Mouse (Mus musculus) heart, adult 2 months (tissue): ENCODE measurements around the gene Fance. TPM values are rescaled to one million over a fixed set of nuclear protein-coding genes. Genes with fewer than 3 reads are reported as not detected.
A peak's percentile ranks its signal among the peaks of the same experiment; 100 is the strongest.

ENCODE experiments used
- DNase-seq, 2 experiments: peaks; one replicate each; pipeline ENCODE4 v3.0.0; 2021
- H3K27ac ChIP-seq: fragments of 200-600 bp; 2 replicates; pipeline ENCODE4 v1.8.1; 2022
- H3K27me3 ChIP-seq: fragments of 200-500 bp; 2 replicates; pipeline ENCODE4 v1.6.1; 2012; ENCODE audit warnings: mild to moderate bottlenecking, low read length, inconsistent platforms, mixed read lengths; ENCODE audit not compliant: control insufficient read depth, insufficient read depth
- H3K36me3 ChIP-seq: fragments of 200-500 bp; 2 replicates; pipeline ENCODE4 v1.6.1; 2012; ENCODE audit warnings: low read length, inconsistent platforms; ENCODE audit not compliant: control insufficient read depth, insufficient read depth
- H3K4me1 ChIP-seq: fragments of 200-500 bp; 2 replicates; pipeline ENCODE4 v1.6.1; 2011; ENCODE audit warnings: low read length; ENCODE audit not compliant: control insufficient read depth, insufficient read depth
- H3K4me3 ChIP-seq: fragments of 200-600 bp; 2 replicates; pipeline ENCODE4 v1.8.1; 2022
- H3K79me2 ChIP-seq: fragments of 200-500 bp; replicated peaks from 2 replicates; pipeline ENCODE4 v1.6.1; 2012; ENCODE audit warnings: mild to moderate bottlenecking, inconsistent platforms, low read length, moderate library complexity, mixed read lengths; ENCODE audit not compliant: control insufficient read depth, insufficient read depth
- H3K9ac ChIP-seq: fragments of 200-500 bp; 2 replicates; pipeline ENCODE4 v1.6.1; 2012; ENCODE audit warnings: low read depth, mild to moderate bottlenecking, control low read depth, inconsistent platforms, low read length, mixed read lengths
- CTCF ChIP-seq: fragments of 200-600 bp; IDR thresholded peaks from 2 replicates; pipeline ENCODE4 v1.8.1; 2022; ENCODE audit warnings: antibody characterized with exemption, mild to moderate bottlenecking, moderate library complexity
- EP300 ChIP-seq: fragments of 200-500 bp; IDR thresholded peaks from 2 replicates; pipeline ENCODE4 v1.6.1; 2011; ENCODE audit warnings: low read depth, low read length, control low read depth; ENCODE audit not compliant: insufficient read depth
- POLR2A ChIP-seq: fragments of 200-500 bp; IDR thresholded peaks from 2 replicates; pipeline ENCODE4 v1.6.1; 2011; ENCODE audit warnings: mild to moderate bottlenecking, low read depth, low read length, control low read depth; ENCODE audit not compliant: insufficient read depth
- WGBS: fragments of 180-500 bp; shearing (Covaris S2); methylation state at CpG from one replicate; pipeline ENCODE4 v1.1.7; 2018; 5-methylcytosine and 5-hydroxymethylcytosine counted together
- intact Hi-C: fragments of 180-260 bp; cut with DNase I; formaldehyde crosslinking; loops from one replicate; pipeline ENCODE4 v1.15.1; 2025
- polyA plus RNA-seq: library from polyadenylated mRNA; depleted of rRNA; stranded (reverse); fragments of >200 nt; gene quantifications from 2 replicates; pipeline ENCODE4 v1.2.3, GENCODE M21; 2012
- total RNA-seq, 2 experiments: library from RNA; stranded (reverse); gene quantifications; 2 replicates each; pipeline ENCODE4 v1.2.3; 2021

The Fance gene
- total and polyA plus RNA-seq, 3 experiments: 11.2 to 12.0 (median 11.8) TPM

DNA sequence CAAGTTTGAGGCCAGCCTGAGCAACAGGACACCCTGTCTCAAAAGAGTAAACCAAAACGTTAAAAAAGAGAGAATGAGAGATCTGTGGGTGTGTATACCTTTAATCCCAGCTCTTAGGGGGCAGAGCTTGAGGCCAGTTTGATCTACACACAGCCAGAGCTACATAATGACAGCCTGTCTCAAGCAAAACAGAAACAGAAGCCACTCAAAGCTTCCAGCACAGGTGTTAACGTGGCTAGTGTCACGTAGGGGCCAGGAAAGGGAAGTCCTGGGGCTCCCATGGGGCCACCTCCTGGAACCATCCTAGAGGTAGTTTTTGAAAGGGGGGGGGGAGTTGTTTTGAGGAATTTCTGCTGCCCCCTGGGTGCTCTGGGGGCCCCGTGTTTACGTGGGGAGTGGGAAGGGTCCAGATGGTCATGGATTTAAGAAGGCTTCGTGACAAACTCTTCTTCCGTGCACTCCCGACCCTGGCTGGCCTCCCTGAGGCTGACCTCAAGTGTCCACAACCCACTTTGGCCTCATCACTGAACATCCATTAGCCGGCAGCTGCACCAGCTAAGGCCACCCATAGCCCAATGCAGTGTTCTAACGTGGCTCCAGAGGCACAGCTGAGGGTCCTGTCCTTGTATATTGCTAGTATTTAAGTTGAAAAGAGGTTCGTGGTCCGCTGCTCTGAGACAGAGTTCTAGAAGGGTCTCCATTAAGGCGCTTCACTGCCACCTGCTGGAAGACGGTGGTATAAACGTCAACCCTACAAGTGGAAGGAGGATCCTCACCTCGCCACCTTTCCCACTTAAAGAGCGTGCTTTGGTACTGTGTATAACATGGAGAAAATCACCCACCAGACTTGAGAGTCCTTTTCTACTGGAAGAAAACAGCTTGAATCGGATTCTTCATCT lies 4.8 kb upstream of the Fance start:
- DNase-seq: peak; percentile 86 to 92
- peak overlapping the region; percentile 34 for H3K4me3 ChIP-seq
- intact Hi-C loops: loop anchor here (1.0 to 2.0 kb wide), 3 partner anchors 76 to 102 kb away; partner anchors contain the start of genes Def6 and Ppard
- no peaks in the 10 kb centered on the region for H3K36me3 ChIP-seq
- H3K27ac ChIP-seq: peak overlapping the region; percentile 54
- 3% methylated on average over 18 of the region's 18 CpGs for WGBS
- H3K4me1 ChIP-seq: peaks cover 2% of the 10 kb centered on the region
- TF ChIP-seq CTCF: peak; percentile 98
- peak; percentile 86 for TF ChIP-seq EP300
- no peak for TF ChIP-seq POLR2A
- H3K79me2 ChIP-seq: no peaks in the 10 kb centered on the region
- peak overlapping the region; percentile 64 for H3K9ac ChIP-seq
- no peaks in the 10 kb centered on the region for H3K27me3 ChIP-seq

DNA sequence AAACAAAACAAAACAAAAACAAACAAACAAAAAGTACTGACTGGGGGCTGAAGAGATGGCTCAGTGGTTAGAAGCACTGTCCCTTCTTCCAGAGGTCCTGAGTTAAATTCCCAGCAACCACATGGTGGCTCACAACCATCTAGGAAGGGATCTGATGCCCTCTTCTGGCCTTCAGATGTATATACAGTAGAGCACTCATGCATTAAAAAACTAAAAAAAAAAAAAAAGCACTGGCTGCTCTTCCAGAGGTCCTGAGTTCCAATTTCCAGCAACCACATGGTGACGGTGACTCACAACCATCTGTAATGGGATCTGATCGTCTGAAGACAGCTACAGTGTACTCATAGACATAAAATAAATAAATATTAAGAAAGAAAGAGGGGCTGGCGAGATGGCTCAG lies 2.5 kb upstream of the Fance start:
- intact Hi-C loops: no loop called here
- no peak overlapping the region for H3K9ac ChIP-seq
- no peak overlapping the region for H3K27ac ChIP-seq
- H3K4me3 ChIP-seq: no peak overlapping the region
- peaks cover 5% of the 10 kb centered on the region for H3K4me1 ChIP-seq
- H3K27me3 ChIP-seq: no peaks in the 10 kb centered on the region
- no peaks in the 10 kb centered on the region for H3K79me2 ChIP-seq
- no peak for TF ChIP-seq POLR2A
- no peak for TF ChIP-seq EP300
- TF ChIP-seq CTCF: no peak
- no peak for DNase-seq
- no peaks in the 10 kb centered on the region for H3K36me3 ChIP-seq
- 81% methylated on average over 3 of the region's 3 CpGs for WGBS

DNA sequence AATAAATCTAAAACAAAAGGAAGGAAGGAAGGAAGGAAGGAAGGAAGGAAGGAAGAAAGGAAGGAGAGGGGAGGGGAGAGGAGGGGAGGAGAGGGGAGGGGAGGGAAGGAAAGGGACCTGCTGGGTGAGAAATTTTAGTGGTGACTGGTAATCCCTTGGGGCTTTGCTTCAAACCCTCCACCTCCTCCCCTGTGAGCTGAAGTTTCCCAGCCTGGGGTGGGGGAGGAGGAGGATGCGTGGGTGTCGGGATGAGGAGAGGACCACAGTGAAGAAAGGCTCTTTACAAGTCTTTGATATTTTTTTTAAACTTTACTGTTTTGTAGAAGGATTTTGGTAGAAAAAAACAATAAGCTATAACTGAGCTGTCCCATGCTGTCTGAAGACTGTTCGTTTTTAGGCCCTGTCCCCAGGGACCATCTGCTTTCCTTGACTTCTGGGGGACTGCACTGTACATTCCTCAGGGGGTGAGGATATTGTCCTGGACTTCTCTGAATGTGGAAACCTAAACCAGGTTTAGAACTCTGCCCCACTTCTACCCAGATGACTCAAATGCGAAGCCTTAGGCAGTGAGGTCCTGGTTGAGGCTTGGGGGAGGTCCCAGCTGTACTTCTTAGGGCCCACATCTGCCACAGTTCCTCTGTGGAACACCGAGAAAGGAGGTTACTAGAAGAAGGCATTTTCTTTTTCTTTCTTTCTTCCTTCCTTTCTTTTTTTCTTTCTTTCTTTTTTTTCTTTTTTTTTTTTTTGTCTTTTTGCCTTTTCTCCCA lies 1.8 kb upstream of the Fance start:
- Histone ChIP-seq H3K27ac (no peak overlapping the region), H3K79me2 (no peaks in the 10 kb centered on the region), H3K9ac (no peak overlapping the region), H3K4me1 (peaks cover 5% of the 10 kb centered on the region), H3K27me3 (no peaks in the 10 kb centered on the region), H3K4me3 (no peak overlapping the region), H3K36me3 (no peaks in the 10 kb centered on the region)
- DNase-seq: no peak
- no peak for TF ChIP-seq POLR2A
- TF ChIP-seq CTCF: no peak
- TF ChIP-seq EP300: no peak
- intact Hi-C loops: loop anchor here (2.0 kb wide), 1 partner anchor 17 kb away; the partner anchor contains the start of gene Rpl10a
- WGBS: 64% methylated on average over 5 of the region's 5 CpGs

DNA sequence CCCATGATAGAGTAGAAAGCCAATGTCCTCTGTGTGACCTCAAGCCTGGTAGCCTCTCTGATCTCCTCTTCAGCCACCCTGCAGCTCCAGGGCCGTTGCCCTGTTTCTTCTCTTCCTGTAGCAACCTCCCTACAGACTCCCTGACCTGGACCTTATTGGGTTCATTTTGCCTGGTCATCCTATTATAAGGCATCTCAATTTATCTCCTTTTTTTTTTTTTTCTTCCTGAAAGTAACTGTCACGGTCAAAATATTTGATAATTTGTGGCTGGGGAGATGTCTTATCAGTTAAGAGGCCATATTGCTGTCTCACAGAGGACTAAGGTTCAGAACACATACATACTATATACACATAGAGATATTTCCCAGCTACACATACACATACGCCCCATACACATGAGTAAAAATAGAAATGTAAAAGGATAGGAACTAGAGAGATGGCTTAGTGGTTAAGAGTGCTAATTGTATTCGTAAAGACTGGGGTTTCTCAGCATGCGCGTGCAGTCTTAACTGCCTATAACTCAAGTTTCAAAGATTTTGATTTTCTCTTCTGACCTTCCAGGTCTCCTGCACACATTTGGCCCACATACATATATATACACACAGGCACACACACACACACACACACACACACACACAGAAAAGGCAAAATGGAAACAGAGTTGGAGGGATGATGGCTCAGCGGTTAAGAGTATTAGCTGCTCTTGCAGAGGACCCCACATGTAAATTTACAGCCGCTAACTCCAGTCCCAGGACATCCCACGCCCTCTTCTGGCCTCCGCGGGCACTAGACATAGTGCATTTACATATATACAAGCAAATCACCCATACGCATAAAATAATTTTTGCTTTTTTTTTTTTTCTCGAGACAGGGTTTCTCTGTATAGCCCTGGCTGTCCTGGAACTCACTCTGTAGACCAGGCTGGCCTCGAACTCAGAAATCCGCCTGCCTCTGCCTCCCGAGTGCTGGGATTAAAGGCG lies 797 bp upstream of the Fance start:
- H3K27me3 ChIP-seq: no peaks in the 10 kb centered on the region
- peaks cover 5% of the 10 kb centered on the region for H3K4me1 ChIP-seq
- TF ChIP-seq CTCF (peak; percentile 51), POLR2A (no peak), EP300 (no peak)
- no peaks in the 10 kb centered on the region for H3K79me2 ChIP-seq
- 27% methylated on average over 17 of the region's 17 CpGs for WGBS
- intact Hi-C loops: loop anchor here (2.0 kb wide), 1 partner anchor 16 kb away; the partner anchor contains the start of gene Rpl10a
- H3K4me3 ChIP-seq: peak overlapping the region; percentile 45
- H3K27ac ChIP-seq: peak overlapping the region; percentile 54; the same call in 1 of the 2 replicates
- no peak overlapping the region for H3K9ac ChIP-seq
- peak in 1 of 2 experiments; percentile 36 for DNase-seq
- H3K36me3 ChIP-seq: no peaks in the 10 kb centered on the region

DNA sequence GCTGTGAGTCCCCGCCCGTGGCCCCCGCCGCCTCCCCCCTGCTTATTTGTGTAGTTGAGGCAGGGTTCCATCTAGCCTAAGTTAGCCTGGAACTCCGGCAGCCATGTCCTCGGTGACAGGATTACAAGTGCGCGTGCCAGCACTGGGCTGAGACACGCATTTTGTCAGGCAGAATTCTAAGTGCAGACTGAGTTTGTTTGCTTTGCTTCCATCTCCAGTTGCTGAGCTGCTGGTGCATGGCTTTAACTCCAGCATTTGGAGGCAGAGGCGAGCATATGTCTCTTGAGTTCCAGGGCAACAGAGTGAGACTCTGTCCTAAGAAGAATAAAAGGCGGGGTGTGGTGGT lies 534 bp downstream of the Fance start:
- TF ChIP-seq CTCF (no peak), EP300 (no peak), POLR2A (no peak)
- intact Hi-C loops: loop anchor here (2.0 kb wide), 1 partner anchor 15 kb away; the partner anchor contains the start of gene Rpl10a
- Histone ChIP-seq H3K27ac (peak overlapping the region; percentile 94), H3K4me1 (peaks cover 2% of the 10 kb centered on the region; the same call in 1 of the 2 replicates), H3K4me3 (peak overlapping the region; percentile 92), H3K27me3 (no peaks in the 10 kb centered on the region), H3K9ac (peak overlapping the region; percentile 94), H3K79me2 (no peaks in the 10 kb centered on the region), H3K36me3 (no peaks in the 10 kb centered on the region)
- no peak for DNase-seq
- 2% methylated on average over 11 of the region's 11 CpGs for WGBS
